Mouse (Mus musculus) lung, postnatal 0 days (tissue): ENCODE measurements around the gene Spdl1.
A peak's percentile ranks its signal among the peaks of the same experiment; 100 is the strongest.

Experiments used
- CTCF ChIP-seq: IDR thresholded peaks from 2 replicates; pipeline ENCODE4 v1.5.1; 2016; ENCODE audit warnings: antibody characterized with exemption, mild to moderate bottlenecking
- EP300 ChIP-seq: IDR thresholded peaks from 2 replicates; pipeline ENCODE4 v1.6.1; 2016; ENCODE audit warnings: antibody characterized with exemption, mild to moderate bottlenecking, control low read depth

DNA sequence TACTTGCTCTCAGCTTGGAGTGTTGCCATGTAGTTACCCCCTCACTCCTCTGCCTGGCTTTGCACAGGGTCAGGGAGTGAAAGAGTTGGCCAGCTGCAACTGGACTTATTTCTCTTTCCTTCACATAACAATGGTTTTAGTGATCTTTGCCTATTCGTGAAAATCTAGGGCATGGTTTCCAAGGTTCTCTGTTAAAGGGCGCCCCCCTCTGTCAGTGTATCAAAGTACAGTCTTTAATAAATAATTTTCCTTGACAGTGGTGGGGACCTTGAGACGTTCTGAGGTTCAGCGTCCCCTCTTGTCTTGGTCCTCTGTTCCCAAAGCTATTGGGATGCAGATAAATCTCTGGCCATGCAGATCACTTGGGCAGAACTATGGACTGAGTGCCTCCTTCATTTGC is 37.3 kb downstream of the Spdl1 start:
- TF ChIP-seq CTCF (peak; percentile 37; the same call in 1 of the 2 replicates), EP300 (no peak)
